Mouse (Mus musculus): Measurements from ENCODE around the gene Gm20403.

DNA sequence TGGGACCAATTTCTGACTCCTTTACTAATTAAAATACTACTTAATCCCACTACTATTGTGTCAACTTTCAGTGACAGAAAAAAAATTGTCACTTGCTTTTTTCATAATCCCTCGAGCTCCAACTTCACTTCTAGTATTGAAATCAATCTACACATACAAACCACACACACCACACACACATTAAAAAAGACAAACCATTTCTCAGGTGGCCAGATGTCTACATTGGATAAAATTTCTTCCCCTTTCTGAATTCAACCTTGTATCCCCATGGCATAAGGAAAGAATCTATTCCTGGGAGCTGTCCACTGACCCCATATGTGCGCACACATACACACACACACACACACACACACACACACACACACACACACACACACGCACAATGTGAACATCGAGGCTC lies 29.9 kb downstream of the Gm20403 start:
- no peak for TF ChIP-seq CTCF (IDR thresholded peaks at IDR 0.05; ENCODE audit: low read depth)
- TF ChIP-seq EP300 (IDR thresholded peaks at IDR 0.05; ENCODE audit: low read depth) = no peak
